Mouse (Mus musculus): ENCODE measurements at regions not wholly inside any gene's neighbourhood (a gene's known extent, or its start where the extent isn't known, plus 50 kb on each side); places are given as distances from the start of the nearest gene placed in this dataset.
A peak's percentile ranks its signal among the peaks of the same experiment; 100 is the strongest.

GRCm38 (mm10) chr7:114345860-114346259 lies 69.2 kb upstream of the Pde3b start:
- DNase-seq (ENCODE audit: low spot score) = no peak

- DNase-seq (ENCODE audit: low spot score) = no peak
These were observed 68.1 kb upstream of the Pde3b start for GRCm38 (mm10) chr7:114347006-114347405.

GRCm38 (mm10) chr7:114350968-114351367 lies 64.1 kb upstream of the Pde3b start:
- DNase-seq (ENCODE audit: low spot score) = no peak

GRCm38 (mm10) chr7:114356381-114356780 lies 58.7 kb upstream of the Pde3b start:
- DNase-seq (ENCODE audit: low spot score) = no peak

GRCm38 (mm10) chr7:114362166-114362565 lies 52.9 kb upstream of the Pde3b start:
- no peak for DNase-seq (ENCODE audit: low spot score)

- DNase-seq (ENCODE audit: low spot score) = peak; percentile 19
These were observed 51.0 kb upstream of the Pde3b start for GRCm38 (mm10) chr7:114364041-114364440.

Data from ovary, adult 18-20 months (tissue).